Mouse (Mus musculus) neural tube, embryonic 11.5 days (tissue): ENCODE measurements around the gene Ptprg. TPM values are rescaled to one million over a fixed set of nuclear protein-coding genes. Genes with fewer than 3 reads are reported as not detected.

Source experiments
- ATAC-seq: fragments of 200-750 bp; cut with Nextera tagmentation; 2 replicates; pipeline ENCODE4 v1.8.0; 2017; ENCODE audit warnings: moderate number of reproducible peaks, mild to moderate bottlenecking, moderate TSS enrichment, moderate library complexity; ENCODE audit not compliant: insufficient read depth, low FRiP score, low TSS enrichment
- DNase-seq: peaks from one replicate; pipeline ENCODE4 v3.0.0-alpha.2; 2015; ENCODE audit warnings: low spot score
- H3K27ac ChIP-seq: fragments of 300-500 bp; sonication (generic); 2 replicates; pipeline ENCODE4 v1.5.1; 2014; ENCODE audit warnings: low read depth, mild to moderate bottlenecking, low read length
- H3K27me3 ChIP-seq: fragments of 300-500 bp; sonication (generic); 2 replicates; pipeline ENCODE4 v1.6.1; 2014; ENCODE audit warnings: mild to moderate bottlenecking, low read length, mixed read lengths; ENCODE audit not compliant: control insufficient read depth, insufficient read depth
- H3K36me3 ChIP-seq: fragments of 300-500 bp; sonication (generic); 2 replicates; pipeline ENCODE4 v1.6.1; 2014; ENCODE audit warnings: mild to moderate bottlenecking, low read length, moderate library complexity, mixed read lengths; ENCODE audit not compliant: control insufficient read depth, insufficient read depth
- H3K4me1 ChIP-seq: fragments of 300-500 bp; sonication (generic); 2 replicates; pipeline ENCODE4 v1.6.1; 2014; ENCODE audit warnings: low read length, mixed read lengths; ENCODE audit not compliant: control insufficient read depth, insufficient read depth
- H3K4me2 ChIP-seq: fragments of 300-500 bp; sonication (generic); 2 replicates; pipeline ENCODE4 v1.6.1; 2014; ENCODE audit warnings: low read depth, mild to moderate bottlenecking, moderate library complexity
- H3K4me3 ChIP-seq: fragments of 300-500 bp; sonication (generic); 2 replicates; pipeline ENCODE4 v1.5.1; 2014; ENCODE audit warnings: low read depth, low read length
- H3K9ac ChIP-seq: fragments of 300-500 bp; sonication (generic); 2 replicates; pipeline ENCODE4 v1.6.1; 2014; ENCODE audit warnings: mild to moderate bottlenecking, low read length
- H3K9me3 ChIP-seq: fragments of 300-500 bp; sonication (generic); 2 replicates; pipeline ENCODE4 v1.6.1; 2016; ENCODE audit warnings: low read length; ENCODE audit not compliant: control insufficient read depth
- WGBS: fragments of 180-500 bp; shearing (Covaris S2); extraction: QIAGEN DNeasy Blood & Tissue Kit; methylation state at CpG from one replicate; pipeline ENCODE4 v1.1.7; 2014; 5-methylcytosine and 5-hydroxymethylcytosine counted together
- polyA plus RNA-seq: library from polyadenylated mRNA; unstranded; fragments of >200 nt; fragmentation: Nextera tagmentation; extraction: Ambion mirVana; gene quantifications from 2 replicates; pipeline ENCODE4 v1.2.1, GENCODE M21; 2014

The Ptprg gene
- polyA plus RNA-seq, 1 experiment from 2014 or later, result 40.8 TPM

DNA sequence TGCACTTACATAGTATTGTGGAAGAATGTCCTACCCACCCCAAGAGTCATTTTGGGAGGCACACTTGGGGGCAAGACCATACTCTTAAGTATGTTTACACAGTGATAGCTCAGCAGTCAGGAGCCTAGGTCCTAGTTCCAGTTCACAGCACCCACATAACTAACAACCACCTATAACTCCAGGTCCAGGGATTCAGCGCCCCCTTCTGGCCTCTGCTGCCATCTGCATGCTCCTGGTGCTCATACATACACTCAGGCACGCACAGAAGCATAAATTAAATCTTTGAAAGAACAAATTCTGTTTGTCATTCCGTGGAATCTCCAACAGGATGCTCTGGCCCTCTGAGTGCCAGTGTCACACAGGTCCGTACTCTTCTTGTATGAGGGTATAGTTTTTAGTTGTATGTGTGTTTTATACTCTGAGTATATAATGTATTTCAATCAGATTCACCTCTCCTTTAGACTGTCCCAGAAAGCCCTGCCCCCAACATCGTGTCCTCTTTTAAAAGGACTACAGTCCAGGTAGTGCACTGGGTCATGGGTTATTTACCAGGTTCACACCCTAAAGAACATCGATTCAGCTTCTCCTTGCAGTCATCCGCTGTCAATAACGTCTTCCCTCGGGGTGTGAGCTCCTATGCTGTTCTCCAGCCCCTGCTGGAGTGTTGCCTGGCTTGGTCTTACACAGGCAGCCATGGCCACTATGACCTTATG lies 157.2 kb downstream of the Ptprg start:
- no peak overlapping the region for H3K4me3 ChIP-seq
- H3K4me2 ChIP-seq, result no peak overlapping the region
- H3K36me3 ChIP-seq, result no peaks in the 10 kb centered on the region
- WGBS, result 90% methylated on average over 9 of the region's 9 CpGs
- DNase-seq, result no peak
- no peaks in the 10 kb centered on the region for H3K4me1 ChIP-seq
- H3K9ac ChIP-seq, result no peak overlapping the region
- no peak for ATAC-seq
- H3K27ac ChIP-seq, result no peak overlapping the region
- H3K27me3 ChIP-seq, result no peaks in the 10 kb centered on the region
- no peaks in the 10 kb centered on the region for H3K9me3 ChIP-seq

DNA sequence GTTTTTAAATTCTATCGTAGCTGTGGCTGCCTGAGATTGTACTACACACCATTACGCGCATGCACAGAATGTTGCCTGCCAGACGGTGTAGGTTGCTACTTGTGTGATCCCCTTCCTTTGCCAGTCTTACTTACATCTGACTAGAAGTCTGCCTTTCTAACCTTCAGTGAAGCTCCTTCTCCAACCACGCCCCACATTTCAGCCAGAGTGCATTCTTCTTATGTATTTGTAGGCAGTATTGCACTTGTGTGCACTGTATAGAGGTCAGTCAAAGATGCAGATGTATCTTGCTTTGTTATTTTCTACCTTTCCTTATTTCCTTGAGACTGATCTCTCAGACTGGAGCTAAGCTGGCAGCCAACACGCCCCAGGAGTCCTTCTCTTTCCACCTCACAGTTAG lies 158.8 kb downstream of the Ptprg start:
- no peak overlapping the region for H3K9ac ChIP-seq
- DNase-seq (no peak), ATAC-seq (no peak)
- no peaks in the 10 kb centered on the region for H3K9me3 ChIP-seq
- H3K36me3 ChIP-seq, result no peaks in the 10 kb centered on the region
- H3K27me3 ChIP-seq, result no peaks in the 10 kb centered on the region
- H3K4me1 ChIP-seq, result no peaks in the 10 kb centered on the region
- H3K4me2 ChIP-seq, result no peak overlapping the region
- WGBS, result 93% methylated on average over 6 of the region's 6 CpGs
- H3K4me3 ChIP-seq, result no peak overlapping the region
- no peak overlapping the region for H3K27ac ChIP-seq

DNA sequence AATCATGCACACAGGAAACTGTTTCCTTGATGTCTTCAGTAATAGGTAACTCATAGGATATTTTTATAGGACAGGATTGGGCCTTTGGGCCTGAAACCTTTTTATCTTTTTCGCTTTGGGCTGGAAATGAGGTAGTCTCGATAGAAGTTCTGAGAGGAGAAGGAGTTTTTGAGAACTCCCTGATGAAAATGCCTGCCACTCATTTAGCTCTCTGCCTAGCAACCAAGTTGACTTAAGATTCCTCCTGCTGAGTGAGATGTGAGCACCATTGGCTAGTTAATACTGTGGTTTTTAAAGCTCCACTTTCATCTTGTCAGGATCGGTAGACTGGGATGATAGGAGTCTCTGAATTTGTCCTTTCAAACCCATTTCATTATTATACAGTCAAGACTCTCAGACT lies 162.9 kb downstream of the Ptprg start:
- no peaks in the 10 kb centered on the region for H3K9me3 ChIP-seq
- H3K9ac ChIP-seq, result no peak overlapping the region
- peaks cover 2% of the 10 kb centered on the region; the same call in 1 of the 2 replicates for H3K4me1 ChIP-seq
- WGBS, result 42% methylated on average over 3 of the region's 3 CpGs
- no peaks in the 10 kb centered on the region for H3K36me3 ChIP-seq
- H3K4me2 ChIP-seq, result no peak overlapping the region
- DNase-seq, result no peak
- no peak overlapping the region for H3K4me3 ChIP-seq
- H3K27ac ChIP-seq, result no peak overlapping the region
- ATAC-seq, result no peak
- no peaks in the 10 kb centered on the region for H3K27me3 ChIP-seq

DNA sequence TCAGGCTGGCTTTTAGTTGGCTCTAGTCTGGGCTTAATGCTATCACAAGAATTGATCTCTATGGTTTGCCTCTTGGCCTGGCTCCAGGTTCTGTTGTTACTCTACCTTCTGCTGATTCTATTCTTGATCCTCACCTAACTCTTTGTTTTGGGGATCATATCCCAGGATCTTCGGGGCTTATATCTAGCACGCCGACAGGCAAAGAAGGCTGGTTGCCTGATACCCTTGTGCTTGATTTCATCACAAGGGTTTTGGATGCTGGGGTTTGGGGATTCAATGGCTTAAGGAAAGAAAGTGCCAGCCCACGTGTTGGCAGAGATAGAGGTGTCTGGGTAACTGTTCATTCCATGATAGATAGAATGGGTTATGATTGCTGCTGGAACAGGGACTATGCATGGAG lies 164.9 kb downstream of the Ptprg start:
- Histone ChIP-seq H3K9ac (no peak overlapping the region), H3K27me3 (no peaks in the 10 kb centered on the region), H3K4me2 (no peak overlapping the region), H3K27ac (no peak overlapping the region), H3K36me3 (no peaks in the 10 kb centered on the region), H3K9me3 (no peaks in the 10 kb centered on the region), H3K4me1 (peaks cover 2% of the 10 kb centered on the region; the same call in 1 of the 2 replicates), H3K4me3 (no peak overlapping the region)
- WGBS, result 93% methylated on average over 4 of the region's 4 CpGs
- DNase-seq (no peak), ATAC-seq (no peak)

DNA sequence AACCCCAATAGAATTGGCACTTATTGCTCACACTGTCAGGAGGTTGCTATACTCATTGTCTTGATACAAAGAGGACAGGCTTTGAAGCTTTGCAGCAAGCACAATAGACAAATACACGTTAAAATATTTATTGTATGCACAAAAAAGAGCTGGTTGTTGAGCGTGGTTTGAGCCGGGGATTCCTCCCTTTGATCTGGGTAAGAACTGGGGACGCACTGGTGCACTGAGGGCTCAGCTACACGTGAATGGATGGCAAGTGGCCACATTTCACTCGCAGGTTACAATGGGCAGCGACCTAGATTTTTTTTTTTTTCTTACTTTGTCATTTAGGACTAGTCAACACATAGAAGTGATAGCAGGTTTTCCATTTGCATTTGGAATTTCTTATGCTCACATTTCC lies 165.9 kb downstream of the Ptprg start:
- no peak overlapping the region for H3K27ac ChIP-seq
- H3K36me3 ChIP-seq, result no peaks in the 10 kb centered on the region
- H3K9me3 ChIP-seq, result no peaks in the 10 kb centered on the region
- H3K4me3 ChIP-seq, result no peak overlapping the region
- H3K4me1 ChIP-seq, result peaks cover 2% of the 10 kb centered on the region; the same call in 1 of the 2 replicates
- WGBS, result 30% methylated on average over 7 of the region's 7 CpGs
- H3K27me3 ChIP-seq, result no peaks in the 10 kb centered on the region
- DNase-seq (no peak), ATAC-seq (no peak)
- H3K4me2 ChIP-seq, result no peak overlapping the region
- no peak overlapping the region for H3K9ac ChIP-seq

DNA sequence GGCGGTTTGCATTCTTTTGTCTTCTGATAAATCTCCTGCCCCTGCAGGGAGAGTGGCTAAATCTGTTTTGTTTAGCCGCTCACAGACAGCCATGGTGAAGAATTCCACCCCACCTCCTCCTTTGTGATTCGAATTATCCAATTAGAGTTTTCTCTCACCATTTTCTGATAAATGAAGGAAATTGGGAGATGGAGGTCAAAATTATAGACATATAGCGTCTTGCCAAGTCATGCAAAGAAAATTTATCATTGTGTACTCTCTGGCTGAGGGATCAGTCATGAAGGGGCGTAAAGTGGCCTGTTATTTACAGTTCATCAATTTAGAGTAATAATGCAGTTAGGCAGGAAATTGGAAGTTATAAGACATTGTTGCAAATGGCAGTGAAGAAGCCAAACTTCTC lies 168.8 kb downstream of the Ptprg start:
- H3K9ac ChIP-seq, result no peak overlapping the region
- H3K4me3 ChIP-seq, result no peak overlapping the region
- no peak for ATAC-seq
- H3K36me3 ChIP-seq, result no peaks in the 10 kb centered on the region
- no peak for DNase-seq
- peaks cover 2% of the 10 kb centered on the region; the same call in 1 of the 2 replicates for H3K4me1 ChIP-seq
- WGBS, result 44% methylated on average over 5 of the region's 5 CpGs
- H3K27me3 ChIP-seq, result no peaks in the 10 kb centered on the region
- no peaks in the 10 kb centered on the region for H3K9me3 ChIP-seq
- no peak overlapping the region for H3K27ac ChIP-seq
- no peak overlapping the region for H3K4me2 ChIP-seq

DNA sequence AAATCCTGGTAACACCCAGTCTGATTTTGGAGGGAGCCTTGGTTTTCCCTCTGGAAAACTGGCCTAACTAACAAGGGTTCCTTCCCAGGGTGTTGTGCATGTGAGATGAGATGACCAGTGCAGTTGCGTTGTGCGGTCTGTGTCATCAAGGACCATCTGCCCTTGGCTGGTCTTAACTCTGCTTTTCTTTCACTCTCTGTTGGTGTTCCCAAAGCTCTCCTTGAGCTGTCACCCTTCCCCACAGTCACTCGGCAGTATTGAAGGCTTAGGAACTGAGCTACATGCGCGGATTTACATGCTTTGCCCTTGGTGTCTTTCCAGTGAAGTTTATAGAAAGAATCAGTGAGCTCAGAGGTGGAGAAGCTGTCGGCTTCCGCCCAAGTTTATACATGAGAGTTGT lies 170.5 kb downstream of the Ptprg start:
- ATAC-seq, result no peak
- DNase-seq, result no peak
- Histone ChIP-seq H3K36me3 (no peaks in the 10 kb centered on the region), H3K4me2 (no peak overlapping the region), H3K27me3 (no peaks in the 10 kb centered on the region), H3K27ac (no peak overlapping the region), H3K9me3 (no peaks in the 10 kb centered on the region), H3K9ac (no peak overlapping the region), H3K4me1 (peaks cover 2% of the 10 kb centered on the region; the same call in 1 of the 2 replicates), H3K4me3 (no peak overlapping the region)
- WGBS, result 99% methylated on average over 7 of the region's 7 CpGs

DNA sequence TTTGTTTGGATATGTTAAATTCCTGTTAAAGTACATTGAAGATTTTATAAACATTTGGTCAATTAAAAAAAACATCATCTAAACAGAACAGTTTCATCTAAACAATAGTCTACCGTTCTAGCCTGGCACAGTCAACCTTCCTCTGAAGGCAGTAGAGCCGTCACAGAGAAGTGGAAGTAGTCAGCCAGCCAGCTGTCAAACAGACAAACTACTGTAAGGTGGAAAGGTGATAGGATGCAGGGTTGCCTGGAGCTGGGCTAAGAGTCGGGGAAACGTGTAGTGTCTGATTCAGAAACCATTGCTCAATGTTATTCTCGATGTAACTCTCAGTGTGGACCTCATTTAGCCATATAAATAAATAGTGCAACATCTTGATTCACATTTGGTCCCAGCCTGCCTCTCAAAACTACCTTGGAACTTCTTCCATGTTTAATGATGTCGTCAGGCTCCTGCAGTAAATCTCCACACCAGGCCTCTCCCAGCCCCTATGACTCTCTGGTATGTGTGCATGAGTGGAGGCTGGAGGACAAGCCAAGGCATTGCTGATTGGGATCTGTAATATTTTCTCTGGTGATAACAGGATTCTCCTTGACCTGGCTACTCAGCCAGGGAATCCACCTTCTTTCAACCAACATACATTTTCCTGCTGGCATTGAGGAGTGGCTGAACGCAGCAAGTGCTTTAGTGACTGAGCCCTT lies 178.0 kb downstream of the Ptprg start:
- no peaks in the 10 kb centered on the region for H3K27me3 ChIP-seq
- no peaks in the 10 kb centered on the region for H3K36me3 ChIP-seq
- no peak overlapping the region for H3K4me3 ChIP-seq
- no peak overlapping the region for H3K4me2 ChIP-seq
- 62% methylated on average over 7 of the region's 7 CpGs for WGBS
- no peak overlapping the region for H3K9ac ChIP-seq
- no peaks in the 10 kb centered on the region for H3K4me1 ChIP-seq
- no peak overlapping the region for H3K27ac ChIP-seq
- H3K9me3 ChIP-seq, result no peaks in the 10 kb centered on the region
- ATAC-seq (no peak), DNase-seq (no peak)

DNA sequence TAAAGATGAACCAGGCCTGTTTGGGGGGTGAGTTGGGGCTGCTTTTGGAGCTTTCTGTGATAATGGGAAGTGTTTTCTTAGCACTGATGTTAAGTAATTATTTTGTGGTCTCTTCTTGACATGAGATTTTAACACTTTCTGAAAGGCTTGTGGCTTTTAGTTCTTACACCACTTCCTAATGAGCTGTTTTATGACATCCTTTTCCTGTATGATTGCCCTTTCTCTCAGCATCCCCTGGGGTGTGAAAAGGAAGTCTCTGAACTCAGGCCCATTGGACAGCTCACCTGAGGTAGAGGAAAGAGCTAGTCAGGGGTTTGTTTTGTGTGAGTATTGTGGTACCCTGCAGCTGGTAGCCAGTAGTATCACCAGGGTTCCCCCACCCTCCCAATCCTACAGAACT lies 179.0 kb downstream of the Ptprg start:
- no peaks in the 10 kb centered on the region for H3K4me1 ChIP-seq
- H3K9ac ChIP-seq, result no peak overlapping the region
- H3K27ac ChIP-seq, result no peak overlapping the region
- ATAC-seq (no peak), DNase-seq (no peak)
- H3K4me3 ChIP-seq, result no peak overlapping the region
- H3K36me3 ChIP-seq, result no peaks in the 10 kb centered on the region
- H3K9me3 ChIP-seq, result no peaks in the 10 kb centered on the region
- H3K27me3 ChIP-seq, result no peaks in the 10 kb centered on the region
- H3K4me2 ChIP-seq, result no peak overlapping the region
